Mouse (Mus musculus): Measurements from ENCODE around the gene Grik5.

The Grik5 gene

DNA sequence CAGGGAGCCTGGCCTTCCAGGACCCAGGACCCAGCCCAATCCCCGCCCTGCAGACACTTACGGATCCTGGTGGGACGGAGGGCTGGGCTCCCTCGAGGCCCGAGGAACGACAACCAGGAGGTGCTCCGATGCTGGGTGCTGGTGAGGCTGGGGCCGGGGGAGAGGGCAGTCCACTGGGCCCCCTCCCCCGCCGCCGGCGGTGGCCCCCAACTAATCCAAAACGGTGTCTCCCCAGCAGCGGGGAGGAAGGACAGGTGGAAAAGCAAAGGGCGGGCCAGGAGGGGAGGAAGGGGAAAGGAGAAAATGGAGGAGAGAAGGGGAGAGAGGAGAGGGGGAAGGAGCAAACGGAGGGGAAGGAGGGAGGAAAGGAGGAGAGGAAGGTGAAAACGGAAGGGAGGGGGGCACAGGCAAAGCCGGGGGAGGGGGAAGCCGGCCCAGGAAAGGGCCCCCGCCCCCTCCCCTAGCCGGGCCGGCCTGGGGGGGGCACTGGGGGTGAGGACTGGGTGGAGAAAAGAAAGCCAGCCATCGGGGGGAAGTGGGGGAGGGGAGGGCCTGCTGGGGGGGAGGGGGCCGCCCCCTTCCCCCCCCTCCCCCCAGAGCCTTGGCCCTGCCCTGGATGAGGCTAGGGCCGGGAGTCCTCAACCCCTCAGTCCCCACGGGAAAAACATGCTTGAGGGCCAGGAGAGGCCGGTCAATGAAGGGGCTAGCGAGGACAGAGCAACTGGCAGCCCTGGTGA lies at the start of gene Grik5, which contains the start of gene Zfp574:
Gene Grik5 (minus strand): TSS at position 368 of the 737 bp plus-strand sequence.
Gene Zfp574 (plus strand): TSS at position 589 of the 737 bp plus-strand sequence.
- no peak for DNase-seq (ENCODE audit: low spot score)

DNA sequence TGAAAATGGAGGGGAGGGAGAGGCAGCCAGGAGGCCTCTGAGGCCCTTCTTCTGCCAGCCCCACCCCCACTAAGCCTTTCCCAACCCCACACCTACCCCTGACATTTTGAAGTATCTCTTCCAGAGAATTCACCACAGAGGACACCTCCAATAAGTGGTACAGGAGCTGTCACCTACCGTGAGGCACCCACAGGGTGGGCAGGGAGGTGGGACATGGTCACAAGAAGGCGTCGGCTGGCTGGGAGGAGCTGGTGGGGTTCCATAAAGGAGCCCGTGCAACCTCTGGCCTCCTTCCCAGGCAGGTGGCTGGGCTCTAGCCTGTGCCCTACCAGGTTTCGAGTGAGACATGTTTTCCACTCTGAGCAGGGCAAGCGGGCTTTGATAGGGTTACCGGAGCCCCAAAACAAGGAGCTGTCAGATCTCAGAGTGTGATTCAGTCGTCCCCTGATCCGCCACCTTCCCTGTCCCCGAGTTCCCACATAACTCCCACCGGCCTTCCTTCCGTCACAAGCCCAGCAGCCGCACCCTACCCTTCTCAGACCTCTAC lies 49.2 kb upstream of the Grik5 start:
- DNase-seq (ENCODE audit: low spot score): no peak

DNA sequence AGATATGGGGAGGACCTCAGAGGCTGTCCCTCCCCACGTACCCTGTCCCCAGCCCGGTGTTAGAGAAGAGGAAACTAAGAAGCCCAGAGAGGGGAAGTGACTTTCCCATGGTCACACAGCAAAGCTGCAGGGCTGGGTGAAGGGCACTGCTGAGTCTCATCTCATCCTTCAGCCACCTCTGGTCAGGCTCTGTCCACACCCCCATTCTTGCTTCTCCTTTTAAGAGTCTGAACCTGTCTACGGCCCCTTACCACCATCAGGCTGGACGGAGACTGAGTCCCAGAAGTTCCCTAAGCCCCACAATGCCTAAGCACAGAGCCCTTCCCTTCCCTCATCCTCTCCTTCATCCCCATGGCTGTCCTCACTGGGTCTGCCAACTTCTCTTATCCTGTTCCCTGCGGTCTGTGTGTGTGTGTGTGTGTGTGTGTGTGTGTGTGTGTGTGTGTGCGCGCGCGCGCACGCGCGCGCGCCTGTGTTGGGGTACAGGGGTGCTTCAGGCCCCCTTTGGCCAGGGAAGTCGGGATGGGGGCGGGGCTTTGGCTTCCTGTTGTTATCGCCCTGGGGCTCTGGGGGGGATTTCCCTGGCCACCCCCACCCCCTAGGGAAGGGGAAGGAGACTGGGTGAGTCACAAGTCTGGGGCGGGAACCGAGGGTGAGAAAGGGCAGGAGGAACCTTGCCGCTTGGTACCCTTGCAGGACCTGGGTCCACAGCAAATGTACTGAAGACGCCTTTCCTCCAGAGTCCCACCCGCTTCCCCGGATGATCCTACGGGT lies 48.1 kb upstream of the Grik5 start:
- peak; percentile 75 for DNase-seq (ENCODE audit: low spot score)

DNA sequence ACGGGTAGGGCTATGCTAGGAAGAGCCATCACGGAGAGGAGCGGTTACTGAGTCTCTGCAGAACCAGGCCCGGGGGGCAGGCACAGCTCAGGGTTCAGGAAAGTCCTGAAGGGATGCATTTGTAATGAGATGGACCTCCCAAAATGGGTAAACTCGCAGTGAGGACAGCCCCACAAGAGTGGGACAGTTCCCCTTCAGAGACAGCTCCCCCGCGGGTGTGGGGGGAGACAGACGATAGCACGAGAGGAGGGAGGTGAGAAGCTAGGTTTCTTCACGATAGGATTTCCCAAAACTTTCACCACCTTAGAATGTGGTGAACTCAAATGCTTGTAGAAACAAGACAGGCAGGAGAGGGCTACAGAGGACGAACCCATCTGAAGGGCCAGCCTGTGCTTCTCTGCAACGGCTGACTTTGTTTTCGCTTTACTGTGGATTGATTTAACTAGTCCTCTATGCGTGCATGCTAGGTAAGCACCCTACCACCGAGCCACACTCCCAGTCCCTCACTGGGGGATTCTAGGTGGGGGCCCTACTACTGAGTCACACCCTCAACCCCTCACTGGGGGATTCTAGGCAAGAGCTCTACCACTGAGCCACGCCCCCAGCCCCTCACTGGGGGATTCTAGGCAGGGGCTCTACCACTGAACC lies 40.9 kb upstream of the Grik5 start:
- DNase-seq (ENCODE audit: low spot score): no peak

DNA sequence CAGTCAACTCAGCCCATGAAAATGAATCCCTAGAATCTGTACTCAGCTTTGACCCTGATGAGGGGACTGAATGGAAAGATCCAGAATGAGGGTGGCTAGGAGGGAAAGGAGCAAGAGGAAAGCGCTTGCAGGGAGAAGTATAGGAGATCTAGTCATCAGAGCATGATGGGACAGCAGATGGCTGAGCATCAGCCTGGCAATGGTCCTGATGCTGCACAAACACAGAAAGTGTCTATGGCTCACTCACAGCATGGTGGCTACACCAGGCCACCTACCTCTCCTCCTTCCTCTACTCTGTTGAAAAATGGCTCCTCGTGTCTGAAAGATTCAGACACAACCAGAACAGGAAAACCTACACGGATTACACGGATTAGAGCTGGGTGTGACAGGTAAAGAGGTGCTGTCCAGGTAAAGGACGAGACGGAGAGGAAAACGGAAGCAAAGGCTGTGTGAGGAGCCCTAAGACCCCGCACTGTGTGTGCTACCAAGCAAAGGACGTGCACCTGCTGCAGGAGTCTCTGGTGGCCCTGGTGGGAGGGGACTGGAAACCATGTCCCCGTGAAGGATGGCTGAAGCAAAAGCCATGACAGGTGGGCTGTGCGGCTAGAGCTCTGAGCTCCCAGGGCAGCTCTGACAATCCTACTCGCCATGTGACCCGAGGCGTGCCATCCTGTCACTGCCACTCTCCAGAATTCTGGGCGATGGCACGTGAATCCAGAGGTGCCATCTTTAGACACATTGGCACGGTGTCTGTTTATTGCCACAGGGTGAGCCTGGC lies 40.2 kb upstream of the Grik5 start:
- no peak for DNase-seq (ENCODE audit: low spot score)

DNA sequence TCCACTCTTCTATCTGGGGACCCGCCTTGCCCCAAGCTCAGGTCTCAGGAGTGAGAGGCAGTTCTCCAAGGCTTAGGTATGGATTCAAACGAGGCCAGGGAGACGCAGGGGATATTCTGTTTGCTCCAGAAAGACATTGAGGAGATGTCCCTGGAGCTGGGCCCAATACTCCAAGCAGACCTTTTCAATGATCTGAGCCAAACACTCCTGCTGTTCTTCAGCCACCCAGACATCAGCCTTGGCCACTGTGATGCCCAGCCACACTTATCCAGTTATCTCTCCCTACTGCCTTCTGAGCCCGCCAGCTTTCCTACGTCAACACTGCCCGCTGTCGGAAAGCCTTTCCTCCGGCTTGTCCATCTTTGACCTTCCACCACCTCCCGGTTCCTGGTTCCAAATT lies 38.2 kb upstream of the Grik5 start:
- DNase-seq (ENCODE audit: low spot score): no peak

DNA sequence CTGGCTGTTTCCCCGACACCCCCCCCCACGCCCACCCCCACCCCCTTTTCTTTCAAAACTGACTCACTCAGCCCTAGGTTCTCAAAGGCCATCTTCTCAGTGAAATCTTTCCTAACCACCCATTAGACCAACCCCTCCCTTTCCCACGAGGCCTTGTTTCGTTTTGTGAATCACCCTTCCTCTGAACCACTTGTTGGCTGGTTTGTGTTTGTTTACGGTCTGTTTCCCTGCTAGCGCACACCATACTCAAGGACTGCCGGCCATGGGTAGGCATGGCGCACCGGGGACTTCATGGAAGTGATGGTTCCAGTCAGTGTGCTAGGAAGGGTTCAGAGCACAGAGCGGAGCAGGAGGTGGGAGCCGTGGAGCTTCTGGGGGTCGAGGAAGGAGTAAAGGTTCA lies 37.2 kb upstream of the Grik5 start:
- no peak for DNase-seq (ENCODE audit: low spot score)

DNA sequence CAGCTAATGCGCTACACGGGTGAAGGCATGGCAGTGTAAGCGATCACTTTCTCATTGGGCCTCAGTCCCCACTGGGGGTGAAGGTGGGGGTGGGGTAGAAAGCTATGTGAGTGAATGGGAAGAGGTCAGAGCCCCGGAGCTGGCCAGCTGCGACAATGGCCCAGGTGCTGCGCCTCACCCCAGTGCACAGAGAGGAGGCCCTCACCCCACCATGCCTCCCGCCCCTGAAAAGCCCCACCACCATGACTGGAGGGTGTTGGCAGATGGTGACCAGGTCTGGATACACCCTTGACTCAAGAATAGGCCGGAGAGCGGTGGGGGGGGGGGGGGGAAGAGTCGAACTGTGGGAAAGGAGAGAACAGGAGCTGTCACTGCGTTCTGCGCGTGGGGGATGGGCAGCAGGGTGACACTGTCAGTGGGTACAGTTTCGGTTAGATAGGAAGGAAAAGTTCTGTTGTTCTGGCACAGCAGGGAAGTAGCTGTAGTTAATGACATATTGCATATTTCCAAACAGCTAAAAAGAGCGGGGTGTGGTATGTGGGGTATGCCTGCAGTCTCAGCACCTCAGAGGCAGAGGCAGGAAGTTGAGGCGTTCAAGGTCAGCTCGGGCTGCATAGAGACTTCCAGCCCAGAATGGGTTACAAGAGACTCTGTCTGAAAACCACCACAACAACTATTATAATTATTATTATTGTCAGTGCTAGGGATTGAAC lies 34.8 kb upstream of the Grik5 start:
- no peak for DNase-seq (ENCODE audit: low spot score)

DNA sequence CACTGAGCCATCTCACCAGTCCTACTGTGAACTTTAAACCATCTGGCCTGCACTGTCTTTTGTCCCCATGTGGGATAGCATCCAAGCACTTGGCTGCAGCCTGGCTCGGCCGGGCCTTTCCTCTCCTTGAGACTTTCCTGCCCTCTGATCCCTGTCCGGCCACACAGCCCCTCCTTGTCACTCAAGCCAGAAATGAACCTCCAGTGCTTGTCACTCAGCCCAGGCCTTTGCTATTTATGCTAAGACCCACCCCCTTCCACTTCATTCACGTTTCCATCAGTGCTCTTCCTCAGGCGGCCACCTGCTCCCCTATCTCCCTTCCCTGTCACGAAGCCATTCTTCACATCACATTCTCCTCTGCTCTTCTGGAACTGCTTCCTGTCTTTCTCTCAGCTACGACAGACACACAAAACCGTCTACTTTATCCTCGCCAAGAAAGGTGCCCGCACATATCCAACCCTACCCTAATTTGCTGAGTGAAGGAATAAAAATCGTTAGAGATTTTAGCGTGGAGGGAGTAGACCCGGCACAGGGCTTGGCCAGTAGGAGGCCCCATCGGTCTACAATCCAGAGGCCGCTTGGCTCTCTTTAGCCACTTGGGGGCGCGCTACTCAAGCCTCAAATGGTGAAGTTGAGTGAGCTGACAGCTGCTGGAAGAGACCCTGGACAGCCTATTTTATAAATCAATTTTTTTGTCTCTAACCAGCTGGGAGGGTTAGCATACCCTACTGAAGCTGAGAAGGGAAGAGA lies 33.4 kb upstream of the Grik5 start:
- DNase-seq (ENCODE audit: low spot score): peak; percentile 88

DNA sequence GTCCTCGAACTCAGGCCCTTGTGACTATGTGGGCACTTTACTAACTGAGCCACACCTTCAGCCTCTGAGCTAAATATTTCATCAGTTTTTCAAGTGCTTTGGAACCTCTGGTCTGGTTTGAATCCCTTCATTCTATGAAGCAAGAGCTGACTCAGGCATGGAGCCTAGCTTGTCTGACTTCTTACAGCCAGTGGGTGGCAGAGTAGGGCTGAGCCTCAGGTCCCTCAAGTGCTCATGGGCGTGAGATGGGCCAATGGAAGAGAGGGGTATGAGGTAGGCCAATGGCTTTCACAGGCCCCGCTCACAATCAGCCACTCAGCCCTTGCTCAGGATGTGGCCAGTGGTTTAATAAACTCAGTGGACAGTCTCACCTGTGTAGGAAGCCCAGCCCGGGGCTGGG lies 27.4 kb upstream of the Grik5 start:
- no peak for DNase-seq (ENCODE audit: low spot score)

DNA sequence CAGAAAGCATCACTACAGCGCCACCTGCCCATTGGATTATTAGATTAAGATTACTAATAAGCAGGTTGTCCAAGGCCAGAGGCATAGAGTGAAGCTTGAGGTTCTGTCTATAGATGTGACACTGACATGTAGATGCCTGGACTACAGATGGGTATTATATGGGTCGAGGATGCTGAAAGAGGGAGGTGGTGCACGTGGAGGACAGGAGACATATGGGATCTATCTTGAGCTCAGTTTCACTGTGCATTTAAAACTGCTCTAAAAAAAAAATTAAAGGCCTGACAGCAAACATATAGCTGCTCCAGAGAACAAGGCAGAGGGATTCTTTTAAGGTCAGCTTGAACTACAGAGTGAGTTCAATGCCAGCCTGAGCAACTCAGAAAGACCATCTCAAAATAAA lies 26.0 kb upstream of the Grik5 start:
- DNase-seq (ENCODE audit: low spot score): no peak

DNA sequence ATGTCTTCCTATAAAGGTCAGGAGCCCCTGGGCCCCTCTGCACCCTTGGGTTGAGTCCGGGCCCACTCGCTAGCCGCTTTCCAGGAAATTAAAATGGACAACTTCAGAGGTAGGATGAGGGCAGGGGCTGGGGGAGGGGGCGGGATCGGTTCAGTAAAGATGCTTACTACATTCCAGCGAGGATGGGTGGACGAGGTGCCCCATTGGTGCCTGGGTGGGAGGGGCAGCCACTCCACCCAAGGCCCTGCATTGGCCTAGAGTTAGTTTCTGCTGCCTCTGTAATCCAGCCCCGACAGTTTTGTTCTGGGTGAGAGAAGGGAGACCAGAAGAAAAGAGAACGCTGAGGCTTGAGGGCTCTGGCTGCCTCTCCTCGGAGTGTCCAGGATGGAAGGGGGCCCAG lies 17.7 kb upstream of the Grik5 start:
- no peak for DNase-seq (ENCODE audit: low spot score)

DNA sequence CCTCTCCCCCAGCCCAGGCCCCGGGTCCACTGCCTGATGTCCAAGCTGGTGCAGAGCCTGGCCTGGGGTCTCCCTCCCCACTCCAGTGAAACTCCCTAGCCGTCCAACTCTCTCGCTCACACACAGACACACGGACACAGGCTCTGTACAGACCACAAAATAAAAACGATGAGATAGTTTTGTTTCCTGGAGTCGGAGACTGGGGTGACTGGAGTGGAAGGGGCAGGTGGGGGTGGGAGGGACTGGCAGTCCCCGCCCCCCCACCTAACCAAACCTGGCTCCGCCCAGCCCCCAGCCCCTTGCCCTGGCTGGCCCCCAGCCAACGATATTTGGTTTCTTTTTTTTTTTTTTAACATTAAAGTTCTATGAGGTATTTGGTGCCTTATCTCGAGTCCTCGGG lies 16.8 kb upstream of the Grik5 start:
- no peak for DNase-seq (ENCODE audit: low spot score)

DNA sequence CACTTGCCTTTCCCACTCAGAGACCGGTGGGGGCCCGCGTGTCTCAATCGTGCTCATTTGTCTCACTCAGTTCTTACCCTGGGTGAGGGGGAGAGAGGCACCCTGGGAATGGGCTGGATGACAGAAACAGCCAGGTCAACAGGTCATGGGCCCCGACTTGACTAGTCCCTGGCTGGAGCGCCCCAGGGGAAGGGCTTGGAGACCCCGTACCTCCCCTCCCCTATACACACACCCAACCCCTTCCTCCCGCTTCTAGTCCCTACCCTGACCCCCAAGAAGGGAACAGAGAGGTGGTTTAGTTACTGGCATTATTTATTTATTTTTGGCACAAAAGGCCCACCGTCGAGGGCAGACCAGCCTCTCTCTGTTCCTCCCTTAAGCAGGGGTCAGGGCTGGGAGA lies 16.4 kb upstream of the Grik5 start:
- DNase-seq (ENCODE audit: low spot score): peak; percentile 15

DNA sequence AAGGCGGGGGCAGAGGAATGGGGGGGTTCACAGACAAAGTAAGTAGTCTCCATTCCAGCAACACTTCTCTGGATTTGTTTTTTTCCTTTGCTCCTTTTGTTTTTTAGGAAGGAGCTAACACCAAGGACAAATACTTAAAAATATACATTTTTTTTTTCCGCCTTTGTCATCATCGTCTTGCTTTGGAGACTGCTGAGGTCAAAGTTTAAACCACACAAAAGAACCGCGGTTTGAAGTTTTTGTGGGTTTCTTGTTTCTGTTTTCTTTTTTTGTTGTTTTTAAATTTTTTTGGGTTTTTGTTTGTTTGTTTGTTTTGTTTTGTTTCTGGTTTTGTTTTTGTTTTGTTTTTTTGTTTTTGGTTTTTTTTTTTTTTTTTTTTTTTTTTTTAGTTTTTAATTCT lies 15.8 kb upstream of the Grik5 start:
- DNase-seq (ENCODE audit: low spot score): peak; percentile 57

DNA sequence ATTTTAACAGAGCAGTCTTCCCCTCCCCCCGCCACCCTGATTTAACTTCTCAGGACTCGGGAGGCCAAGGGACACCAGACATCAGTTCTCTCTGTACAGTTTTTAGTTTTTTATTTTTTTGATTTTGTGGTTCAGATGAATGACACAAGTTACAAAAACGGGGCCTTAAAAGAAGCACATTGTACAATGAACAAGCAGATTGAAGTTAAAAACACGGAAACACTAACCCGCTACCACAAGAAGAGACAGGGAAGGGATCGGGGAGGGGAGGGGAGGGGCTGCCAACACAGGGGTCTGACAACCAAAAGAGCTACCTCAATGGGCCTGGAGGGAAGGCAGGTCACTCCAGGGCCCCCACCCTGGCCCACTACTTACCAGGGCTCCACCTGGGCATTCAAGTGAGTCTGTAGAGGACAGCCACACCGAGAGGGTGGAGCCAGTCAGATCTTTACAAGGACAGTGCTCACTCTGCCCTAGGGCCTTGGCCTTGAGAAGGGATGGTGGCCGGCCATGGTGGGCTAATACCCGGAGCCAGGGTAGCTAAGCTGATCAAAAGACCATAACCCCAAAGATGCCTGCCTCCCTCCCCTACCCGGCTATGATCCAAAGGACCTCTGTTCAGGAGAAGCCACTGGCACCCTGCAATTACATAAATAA lies 15.2 kb upstream of the Grik5 start:
- peak; percentile 10 for DNase-seq (ENCODE audit: low spot score)

DNA sequence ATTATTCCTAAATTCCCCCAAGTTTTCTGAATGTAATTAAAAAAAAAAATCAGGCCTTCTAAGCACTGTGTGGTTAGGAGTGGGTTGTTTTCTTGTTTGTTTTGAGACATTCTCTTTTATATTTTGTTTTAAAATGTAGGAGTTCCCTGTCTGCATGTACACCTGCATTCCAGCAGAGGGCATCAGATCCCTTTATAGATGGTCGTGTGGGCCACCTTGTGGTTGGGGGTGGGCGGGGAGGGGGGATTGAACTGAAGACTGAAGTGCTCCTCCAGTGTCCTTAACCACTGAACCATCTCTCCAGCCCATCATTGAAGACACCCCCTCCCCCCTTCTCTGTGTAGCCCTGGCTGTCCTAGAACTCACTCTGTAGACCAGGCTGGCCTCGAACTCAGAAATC lies 14.5 kb upstream of the Grik5 start:
- no peak for DNase-seq (ENCODE audit: low spot score)

DNA sequence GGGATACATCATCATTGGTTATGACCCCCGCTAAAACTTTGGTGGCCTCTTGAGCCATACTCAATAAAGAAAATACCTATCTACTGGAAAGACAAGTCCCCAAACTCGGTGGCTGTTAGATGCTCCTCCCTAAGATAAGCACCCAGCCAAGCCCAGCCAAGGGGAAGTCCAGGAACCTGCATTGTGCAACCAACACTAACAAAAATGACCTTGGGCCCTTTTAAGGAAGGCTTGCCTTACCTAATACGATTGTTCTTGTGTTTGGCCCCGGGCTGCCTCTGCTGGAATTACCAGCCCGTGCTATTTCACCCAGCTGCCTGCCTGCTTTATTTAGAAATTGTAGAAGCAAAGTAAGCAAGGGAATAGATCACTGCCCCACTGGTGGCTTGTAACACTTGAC lies 12.5 kb upstream of the Grik5 start:
- DNase-seq (ENCODE audit: low spot score): no peak

DNA sequence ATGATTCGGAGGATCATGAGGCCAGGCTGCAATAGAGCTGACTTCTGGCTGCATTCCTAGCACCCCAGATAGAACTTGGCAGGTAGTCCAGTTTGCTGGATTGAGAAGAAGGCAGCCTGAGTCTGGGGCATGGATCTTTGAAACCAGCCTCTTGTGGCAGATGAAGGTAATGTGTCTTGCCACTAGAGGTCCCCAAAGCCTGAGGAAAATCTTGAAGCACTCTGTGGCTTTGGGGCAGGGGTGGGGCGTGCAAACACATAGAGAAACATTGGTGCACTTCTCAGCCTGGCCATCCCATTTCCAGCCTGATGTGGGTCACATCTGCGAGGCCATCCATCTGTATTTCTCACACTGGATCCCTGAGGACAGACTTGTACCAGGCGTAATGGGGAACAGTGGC lies 10.4 kb upstream of the Grik5 start:
- peak; percentile 69 for DNase-seq (ENCODE audit: low spot score)

DNA sequence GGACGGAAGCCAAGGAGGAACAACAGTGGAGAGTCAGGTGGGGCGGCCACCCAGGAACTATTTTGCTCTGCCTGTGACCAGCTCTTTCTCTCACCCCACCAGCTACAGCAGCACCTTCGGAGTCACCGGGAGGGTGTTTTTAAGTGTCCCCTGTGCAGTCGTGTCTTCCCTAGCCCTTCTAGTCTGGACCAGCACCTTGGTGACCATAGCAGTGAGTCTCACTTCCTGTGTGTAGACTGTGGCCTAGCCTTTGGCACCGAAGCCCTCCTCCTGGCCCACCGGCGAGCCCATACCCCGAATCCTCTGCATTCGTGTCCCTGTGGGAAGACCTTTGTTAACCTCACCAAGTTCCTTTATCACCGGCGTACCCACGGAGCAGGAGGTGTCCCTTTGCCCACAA lies 8.3 kb upstream of the Grik5 start:
- no peak for DNase-seq (ENCODE audit: low spot score)
